Mouse (Mus musculus) bone marrow, adult 2 months (tissue): ENCODE measurements around the gene Itgb5.

Experiments used
- CTCF ChIP-seq: fragments of 200-500 bp; IDR thresholded peaks from 2 replicates; pipeline ENCODE4 v1.5.1; 2011; ENCODE audit warnings: low read length, control low read depth; ENCODE audit not compliant: control insufficient read depth, insufficient read depth
- POLR2A ChIP-seq: fragments of 200-500 bp; IDR thresholded peaks from 2 replicates; pipeline ENCODE4 v1.6.1; 2011; ENCODE audit warnings: low read depth, mild to moderate bottlenecking, control low read depth, low read length, borderline replicate concordance; ENCODE audit not compliant: control insufficient read depth

GRCm38 (mm10) chr16:33937567-33937966 lies 108.1 kb downstream of the Itgb5 start:
- TF ChIP-seq POLR2A (no peak), CTCF (no peak)
